Mouse (Mus musculus) v-Abl transformed pro-B cells (cell line): Measurements from ENCODE around the gene Rps6ka1.
"Not testable (repeated sequence)": the region's sequence is repeated elsewhere in the genome, so short reads cannot be mapped to it uniquely, and the experiment has no call there.

Experiments used
- in situ Hi-C, 2 experiments: fragments of 400-800 bp; cut with MboI; formaldehyde crosslinking; loops; one replicate each; pipeline ENCODE4 v1.15.1; 2025; ENCODE audit not compliant: unreplicated experiment in 2 of 2

The Rps6ka1 gene

GRCm38 (mm10) chr4:133887672-133888453 is at the start of gene Rps6ka1:
Rps6ka1 (minus strand) TSS chr4:133887797.
- in situ Hi-C loops, result no loop called here

DNA sequence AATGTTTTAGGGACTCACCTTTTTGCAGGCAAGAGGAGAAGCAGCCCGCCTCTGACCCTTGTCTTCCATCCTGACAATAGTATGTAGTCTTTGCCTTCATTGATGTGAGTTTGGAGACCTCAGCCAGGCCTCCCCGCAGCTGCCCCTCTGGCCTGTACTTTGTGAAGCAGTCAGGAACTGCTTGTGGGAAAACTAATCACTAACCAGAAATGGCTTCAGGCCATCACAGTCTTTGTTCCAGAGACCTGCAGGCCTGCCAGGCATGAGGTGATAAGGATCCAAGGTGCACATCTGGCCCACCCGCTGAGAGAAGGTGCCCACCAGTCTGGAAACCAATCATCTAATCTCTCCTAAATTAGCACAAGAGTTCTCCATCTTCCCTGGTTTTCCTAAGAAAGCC is 44.2 kb upstream of the Rps6ka1 start:
- in situ Hi-C loops, result no loop called here

GRCm38 (mm10) chr4:133931349-133931748 is 43.8 kb upstream of the Rps6ka1 start:
- in situ Hi-C loops, result no loop called here

GRCm38 (mm10) chr4:133929278-133929670 is 41.7 kb upstream of the Rps6ka1 start:
- in situ Hi-C loops, result no loop called here

- in situ Hi-C loops, result no loop called here
These were observed 41.1 kb upstream of the Rps6ka1 start for GRCm38 (mm10) chr4:133928576-133929277.

GRCm38 (mm10) chr4:133925204-133925603 is 37.6 kb upstream of the Rps6ka1 start:
- in situ Hi-C loops, result no loop called here

DNA sequence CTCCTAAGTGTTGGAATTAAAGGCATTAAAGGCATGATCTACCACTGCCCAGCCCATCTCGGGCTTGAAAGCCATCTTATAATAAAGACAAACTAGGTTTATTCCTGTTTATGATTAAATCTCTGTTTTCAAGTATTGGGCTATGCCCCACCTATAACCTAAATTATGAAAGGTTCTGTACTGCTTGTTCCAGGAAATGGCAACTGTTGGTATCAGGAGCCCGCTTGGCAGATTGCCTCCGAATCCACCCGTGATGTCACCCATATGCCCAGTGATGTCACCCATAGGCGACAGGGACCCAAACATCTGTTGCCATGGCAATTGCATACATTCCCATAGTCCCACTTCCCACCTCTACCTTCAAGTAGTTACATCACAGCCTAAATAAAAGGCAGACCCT is 36.1 kb upstream of the Rps6ka1 start:
- in situ Hi-C loops, result no loop called here

- in situ Hi-C loops, result not testable (repeated sequence)
These were observed 30.7 kb upstream of the Rps6ka1 start for GRCm38 (mm10) chr4:133918093-133918825.

- in situ Hi-C loops, result loop anchor here (5.0 kb wide), 2 partner anchors 70 to 75 kb away; no protein-coding TSS in a partner anchor
These were observed 24.4 kb upstream of the Rps6ka1 start for GRCm38 (mm10) chr4:133911983-133912382.

DNA sequence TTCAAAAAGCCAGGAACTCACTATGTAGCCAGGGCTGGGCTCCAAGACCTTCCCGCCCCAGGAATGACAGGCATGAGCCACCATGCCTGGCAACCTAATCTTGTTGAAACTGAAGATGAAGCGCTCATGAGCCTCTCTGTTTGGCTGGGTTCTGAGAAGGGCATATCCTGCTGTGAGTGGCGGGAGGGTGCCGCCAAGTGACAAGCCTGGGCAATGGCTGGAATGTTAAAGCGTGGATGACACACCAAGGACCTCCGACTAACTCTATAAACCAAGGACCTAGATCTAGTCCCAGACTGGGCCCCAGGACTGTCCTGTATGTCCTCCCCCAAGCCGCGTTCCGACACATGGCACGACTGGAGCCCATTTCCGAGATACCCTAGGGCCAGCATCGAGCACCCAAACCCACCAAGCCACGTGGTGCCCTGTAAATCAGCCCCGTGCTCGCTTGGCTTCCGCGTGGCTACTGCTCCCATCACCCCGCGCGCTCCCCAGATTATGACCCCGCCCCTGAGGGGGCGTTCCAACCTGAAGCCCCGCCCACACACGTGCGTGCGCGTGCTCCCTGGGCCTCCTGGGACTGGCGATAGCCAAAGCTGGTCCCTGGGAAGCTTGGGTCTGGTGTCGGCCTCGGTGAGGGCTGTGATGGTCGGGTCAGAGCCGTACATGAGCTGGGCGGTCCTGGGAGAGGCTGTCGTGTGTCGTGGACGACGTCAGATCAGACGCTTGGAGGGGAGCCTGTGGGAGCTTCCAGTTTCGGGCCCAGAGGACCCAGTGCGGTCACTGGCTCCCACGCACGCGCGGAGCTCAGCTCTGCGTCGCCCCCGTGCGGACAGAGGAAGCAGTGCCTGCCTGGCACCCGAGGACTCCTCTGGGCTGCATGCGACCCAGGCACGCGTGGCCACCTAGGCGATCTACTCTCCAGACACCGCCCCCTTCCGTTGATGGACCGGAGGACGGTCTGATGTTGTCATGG is 22.9 kb upstream of the Rps6ka1 start:
- in situ Hi-C loops, result loop anchor here (5.0 kb wide), 2 partner anchors 68 to 73 kb away; no protein-coding TSS in a partner anchor

DNA sequence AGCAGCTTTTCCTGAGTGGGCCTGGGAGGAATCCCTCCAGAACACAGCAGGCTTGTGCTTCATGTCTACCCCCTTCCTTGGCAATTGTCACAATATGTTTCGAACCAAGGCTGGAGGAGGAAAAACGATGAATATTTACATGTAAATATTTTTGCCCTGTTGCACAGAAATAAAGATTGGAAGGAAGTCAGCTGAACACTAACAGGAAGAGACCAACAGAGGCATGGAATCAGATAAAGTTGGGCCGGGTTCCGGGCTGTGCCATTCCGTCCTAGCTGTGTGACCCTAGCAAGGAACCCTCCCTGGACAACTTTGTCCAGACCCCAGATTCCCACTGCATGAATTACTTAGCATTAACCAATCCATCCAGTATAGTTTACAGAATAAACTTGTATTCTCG is 20.5 kb upstream of the Rps6ka1 start:
- in situ Hi-C loops, result loop anchor here in 1 of 2 experiments (5.0 kb wide), 1 partner anchor 316 kb away; no protein-coding TSS in a partner anchor

GRCm38 (mm10) chr4:133907086-133907485 is 19.5 kb upstream of the Rps6ka1 start:
- in situ Hi-C loops, result loop anchor here in 1 of 2 experiments (5.0 kb wide), 1 partner anchor 315 kb away; no protein-coding TSS in a partner anchor

DNA sequence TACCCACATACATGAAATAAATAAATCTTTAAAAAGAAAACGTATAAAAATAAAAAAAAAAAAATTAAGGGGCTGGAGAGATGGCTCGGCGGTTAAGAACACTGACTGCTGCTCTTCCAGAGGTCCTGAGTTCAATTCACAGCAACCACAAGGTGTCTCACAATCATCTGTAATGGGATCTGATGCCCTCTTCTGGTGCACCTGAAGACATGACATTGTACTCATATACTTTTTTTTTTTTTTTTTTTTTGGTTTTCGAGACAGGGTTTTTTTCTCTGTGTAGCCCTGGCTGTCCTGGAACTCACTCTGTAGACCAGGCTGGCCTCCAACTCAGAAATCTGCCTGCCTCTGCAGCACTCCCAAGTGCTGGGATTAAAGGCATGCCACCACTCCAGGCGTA is 18.7 kb upstream of the Rps6ka1 start:
- in situ Hi-C loops, result loop anchor here in 1 of 2 experiments (5.0 kb wide), 1 partner anchor 314 kb away; no protein-coding TSS in a partner anchor

DNA sequence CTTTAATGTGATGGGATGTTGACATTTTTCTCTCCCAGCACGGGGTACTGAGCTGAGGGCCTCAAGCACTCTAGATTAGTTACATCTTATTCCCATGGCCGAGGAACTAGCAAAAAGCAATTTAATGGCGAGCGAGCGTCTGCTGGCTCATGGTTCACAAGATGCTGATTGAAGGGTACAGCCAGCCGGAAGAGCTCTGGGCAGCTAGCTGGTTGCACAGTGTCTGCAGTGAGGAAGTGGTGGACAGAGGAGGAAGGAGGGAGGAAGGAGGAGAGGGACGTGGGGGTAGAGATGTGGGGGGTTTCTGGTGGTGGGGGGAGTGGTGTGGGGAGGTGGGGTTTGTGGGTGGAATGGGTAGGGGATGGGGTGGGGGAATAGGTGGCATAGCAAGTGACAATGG is 17.6 kb upstream of the Rps6ka1 start:
- in situ Hi-C loops, result loop anchor here in 1 of 2 experiments (5.0 kb wide), 1 partner anchor 313 kb away; no protein-coding TSS in a partner anchor

GRCm38 (mm10) chr4:133904326-133904725 is 16.7 kb upstream of the Rps6ka1 start:
- in situ Hi-C loops, result no loop called here

DNA sequence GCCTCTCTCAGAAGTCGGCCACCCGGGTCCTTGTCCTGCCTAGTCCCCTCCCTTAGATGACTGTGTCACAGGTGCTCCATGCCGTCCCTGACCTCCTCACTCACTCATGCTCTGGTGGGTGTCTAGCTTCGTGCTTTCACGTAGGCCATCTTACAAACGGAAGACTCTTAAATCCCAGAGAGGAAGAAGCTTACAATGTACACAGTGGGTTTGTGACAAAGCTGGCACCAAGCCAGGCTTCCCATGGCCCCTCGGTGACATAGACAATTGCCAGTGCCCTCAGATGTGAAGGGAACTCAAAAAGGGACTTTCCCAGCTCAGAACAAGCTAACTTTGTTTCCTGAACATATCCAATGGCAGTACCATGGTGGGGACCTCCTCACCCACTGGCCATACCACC is 15.8 kb upstream of the Rps6ka1 start:
- in situ Hi-C loops, result no loop called here

GRCm38 (mm10) chr4:133902510-133902909 is 14.9 kb upstream of the Rps6ka1 start:
- in situ Hi-C loops, result no loop called here

GRCm38 (mm10) chr4:133900887-133901286 is 13.3 kb upstream of the Rps6ka1 start:
- in situ Hi-C loops, result no loop called here

DNA sequence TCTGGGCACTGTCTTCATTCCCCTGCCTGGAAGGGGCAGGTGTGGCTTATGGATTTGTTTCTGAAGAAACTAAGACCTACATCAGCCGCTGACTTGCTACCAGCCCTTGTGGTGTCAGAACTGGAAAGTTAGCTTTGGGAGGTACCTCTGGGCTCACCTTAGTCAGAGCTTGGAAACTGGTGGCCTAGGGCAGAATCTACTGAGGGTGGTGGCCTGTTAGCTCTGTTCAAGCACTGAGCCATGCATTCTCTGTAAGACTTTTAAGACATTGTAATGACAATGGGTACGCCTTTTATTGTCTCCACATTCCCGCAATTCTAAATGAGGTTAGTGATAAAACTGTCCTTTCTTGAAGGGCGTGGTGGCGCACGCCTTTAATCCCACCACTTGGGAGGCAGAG is 12.8 kb upstream of the Rps6ka1 start:
- in situ Hi-C loops, result no loop called here
